Mouse (Mus musculus): Measurements from ENCODE around the gene Golgb1.

The Golgb1 gene

DNA sequence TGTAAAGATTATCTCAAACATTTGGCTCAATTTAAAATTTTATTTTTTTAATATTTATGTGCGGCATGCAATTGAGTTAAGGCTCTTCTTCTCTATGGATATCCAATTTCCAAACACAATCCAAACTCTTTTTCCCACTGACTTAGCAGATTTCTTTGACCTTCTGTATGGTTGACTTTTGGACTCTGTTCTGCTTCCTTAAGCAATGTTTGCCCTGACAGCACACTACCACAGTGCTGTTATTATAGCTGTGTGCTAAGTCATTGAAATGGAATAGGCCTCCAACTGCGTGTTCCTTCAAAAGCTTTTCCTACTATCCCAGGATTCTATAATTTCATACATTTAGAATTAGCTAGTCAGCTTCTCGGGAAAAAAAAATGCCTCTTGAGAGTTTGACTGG lies 68.7 kb downstream of the Golgb1 start:
- DNase-seq (ENCODE audit: low spot score in 2 of 2), result no peak

DNA sequence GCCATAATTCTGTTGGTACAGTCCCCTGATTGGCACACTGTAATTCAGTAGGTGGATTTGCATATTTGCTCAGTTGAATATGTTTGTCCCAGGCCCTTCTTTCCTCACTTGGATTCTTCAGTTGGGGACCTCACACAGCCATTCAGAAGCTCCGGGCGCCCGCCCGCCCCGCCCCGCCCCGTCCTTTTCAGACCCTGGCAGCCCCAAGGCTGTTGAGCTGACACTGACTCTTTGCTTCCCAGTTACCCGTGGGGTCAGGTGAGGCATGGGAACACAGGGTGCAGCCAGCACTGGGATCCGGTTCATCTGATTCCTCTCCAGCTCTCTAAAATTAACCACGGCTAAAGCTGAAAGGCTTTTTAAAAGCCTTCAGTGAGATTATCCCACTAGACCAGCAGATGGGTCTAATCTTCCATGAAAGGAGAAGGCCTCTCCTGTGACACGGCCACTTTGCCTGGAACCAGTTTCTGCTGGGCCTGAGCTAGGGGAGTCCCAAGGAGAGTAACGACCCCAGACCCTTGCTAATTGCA lies 70.0 kb downstream of the Golgb1 start:
- no peak for DNase-seq (ENCODE audit: low spot score in 2 of 2)

DNA sequence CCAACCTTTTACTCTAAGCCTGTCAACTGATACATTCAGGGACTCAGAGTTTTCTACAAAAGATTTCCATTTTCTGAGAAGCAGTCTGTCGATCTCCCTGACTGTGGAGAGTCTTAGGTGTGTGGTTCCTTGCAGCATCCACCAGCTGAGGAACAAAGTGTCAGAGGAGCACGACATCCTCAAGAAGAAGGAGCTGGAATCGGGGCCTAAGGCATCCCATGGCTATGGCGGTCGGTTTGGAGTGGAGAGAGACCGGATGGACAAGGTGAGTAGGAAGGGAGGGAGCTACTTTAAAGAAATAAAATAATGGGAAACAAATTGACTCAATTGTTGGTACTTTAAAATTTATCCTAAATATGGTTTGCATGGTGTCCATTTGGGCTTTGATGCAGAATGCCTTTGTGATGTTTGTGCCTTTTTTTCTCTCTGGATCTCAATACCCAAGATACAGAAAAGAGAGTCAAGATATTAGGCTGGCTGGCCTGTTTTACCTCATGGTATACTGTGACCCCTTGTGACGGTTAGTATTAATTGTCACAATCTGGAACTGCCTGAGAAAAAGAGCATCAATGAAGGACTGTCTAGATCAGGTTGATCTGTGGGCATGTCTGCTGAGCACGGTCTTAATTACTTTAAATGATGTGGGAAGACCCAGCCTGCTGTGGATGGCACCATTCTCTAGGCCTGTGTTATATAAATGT lies 71.7 kb downstream of the Golgb1 start:
- no peak for DNase-seq (ENCODE audit: low spot score in 2 of 2)

DNA sequence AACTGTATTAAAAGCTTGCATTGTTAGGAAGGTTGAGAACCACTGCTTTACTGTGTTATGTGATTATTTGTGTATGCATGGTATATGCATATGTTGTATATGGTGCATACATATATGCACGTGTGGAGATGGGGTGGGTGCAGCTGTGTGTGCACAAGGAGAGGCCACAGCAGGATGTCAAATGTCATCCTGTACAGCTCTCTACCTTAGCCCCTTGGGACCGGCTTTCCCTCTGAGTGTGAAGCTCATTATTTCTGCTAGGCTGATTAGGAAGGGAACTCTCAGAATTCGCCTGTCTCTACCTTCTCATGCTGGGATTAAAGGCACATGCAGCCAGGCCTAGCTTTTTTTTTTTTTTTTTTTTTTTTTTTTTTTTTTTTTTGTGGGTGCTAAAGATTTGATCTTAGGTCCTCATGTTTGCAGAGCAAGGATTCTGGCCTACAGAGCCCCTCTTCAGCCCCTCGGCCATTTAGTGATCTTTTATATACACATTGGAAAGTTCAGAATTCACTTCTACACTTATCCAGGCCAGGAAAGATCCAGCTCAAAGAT lies 72.8 kb downstream of the Golgb1 start:
- DNase-seq (ENCODE audit: low spot score in 2 of 2), result no peak

- DNase-seq (ENCODE audit: low spot score in 2 of 2), result no peak
Observed at GRCm38 (mm10) chr16:36949614-36950336, 74.8 kb downstream of the Golgb1 start.

GRCm38 (mm10) chr16:36951029-36951428 lies 76.1 kb downstream of the Golgb1 start:
- DNase-seq (ENCODE audit: low spot score in 2 of 2), result no peak

DNA sequence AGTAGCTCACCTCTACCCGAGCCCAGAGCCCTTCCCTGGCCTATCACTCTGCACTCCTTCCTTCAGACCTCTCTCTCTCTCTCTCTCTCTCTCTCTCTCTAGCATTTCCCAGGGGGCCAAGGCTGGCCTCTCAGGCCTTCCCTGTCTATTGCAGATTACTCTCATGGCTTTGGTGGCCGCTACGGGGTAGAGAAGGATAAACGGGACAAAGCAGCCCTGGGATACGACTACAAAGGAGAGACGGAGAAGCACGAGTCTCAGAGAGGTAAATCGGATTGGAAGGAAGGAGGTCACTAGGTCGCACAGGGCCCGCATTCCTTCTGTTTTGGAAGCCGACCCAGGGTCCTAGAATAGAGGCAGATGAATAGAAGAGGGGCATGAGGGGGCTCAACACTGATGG lies 80.2 kb downstream of the Golgb1 start:
- DNase-seq (ENCODE audit: low spot score in 2 of 2), result no peak

- no peak for DNase-seq (ENCODE audit: low spot score in 2 of 2)
Observed at GRCm38 (mm10) chr16:36963415-36963814, 88.5 kb downstream of the Golgb1 start.

GRCm38 (mm10) chr16:36979127-36979526 lies 104.2 kb downstream of the Golgb1 start:
- no peak for DNase-seq (ENCODE audit: low spot score in 2 of 2)

Measured in spleen, postnatal 36 days (tissue).